Mouse (Mus musculus) ES-CJ7 (cell line): ENCODE measurements around the gene Gadd45g.

Experiments used
- DNase-seq: peaks from one replicate; pipeline ENCODE4 v3.0.0; 2011; ENCODE audit warnings: low read depth, low spot score

Gene Gadd45g

DNA sequence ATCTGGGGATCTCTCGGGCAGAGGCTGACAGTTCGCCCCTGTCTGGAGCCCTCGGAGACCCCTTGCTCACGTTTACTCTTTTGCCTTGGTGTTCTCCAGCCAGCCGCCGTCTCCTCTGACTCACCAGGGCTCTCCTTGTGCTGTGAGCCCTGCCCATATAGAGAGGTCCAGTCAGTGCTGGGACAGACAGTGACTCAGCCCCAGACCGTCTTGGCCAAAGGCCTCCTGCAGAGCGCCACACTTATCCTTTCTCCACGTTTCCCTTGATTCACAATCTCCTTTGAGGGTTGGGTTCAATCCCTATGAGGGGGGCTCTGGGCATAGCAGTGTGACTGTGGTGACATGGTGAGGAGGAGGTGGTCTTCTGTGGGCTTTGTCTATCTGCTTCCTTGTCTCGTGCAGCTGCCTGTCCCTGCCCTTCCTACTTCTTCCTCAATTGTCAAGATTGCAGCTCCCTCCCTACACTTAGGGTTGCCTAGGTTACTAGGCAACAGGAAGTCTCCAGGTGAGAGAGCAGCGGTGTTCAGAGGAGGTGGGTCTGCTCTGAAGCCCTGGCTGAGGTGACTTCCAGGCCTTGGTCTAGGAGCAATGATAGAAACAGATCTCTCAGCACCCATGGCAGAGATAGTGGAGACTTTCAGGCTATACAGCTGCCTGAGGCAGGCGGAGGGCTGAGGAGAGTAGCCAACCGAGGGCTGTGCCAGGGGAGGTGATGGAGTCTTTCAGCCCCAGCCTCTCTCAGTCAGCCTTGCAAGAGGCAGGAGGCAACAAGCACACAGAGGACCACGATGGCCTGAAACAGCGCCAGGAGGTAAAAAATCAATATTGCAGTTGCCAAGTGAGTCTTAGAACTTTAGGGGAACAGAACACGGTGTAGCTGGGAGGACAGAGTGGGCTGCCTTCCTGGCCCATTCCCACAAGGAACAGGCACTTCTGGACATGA lies 7.1 kb downstream of the Gadd45g start:
- peak; percentile 25 for DNase-seq

DNA sequence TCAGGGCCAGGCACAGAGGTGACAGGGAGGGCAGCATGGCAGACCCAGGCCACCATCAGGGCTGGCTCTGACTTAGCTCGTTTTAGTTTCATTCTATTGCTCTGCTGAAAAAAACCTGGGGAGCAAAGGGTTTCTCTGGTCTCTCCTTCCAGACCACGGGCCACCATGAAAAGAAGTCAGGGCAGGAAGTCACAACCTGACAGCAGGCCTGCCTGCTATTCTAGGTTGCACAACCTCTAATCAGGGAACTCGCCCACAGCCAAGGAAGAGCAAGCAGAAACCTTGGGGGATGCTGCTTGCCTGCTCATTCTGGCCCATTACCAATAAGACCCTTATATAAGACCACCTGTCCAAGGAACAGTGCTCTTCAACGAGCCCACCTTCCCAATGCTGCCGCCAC lies 9.1 kb downstream of the Gadd45g start:
- no peak for DNase-seq

DNA sequence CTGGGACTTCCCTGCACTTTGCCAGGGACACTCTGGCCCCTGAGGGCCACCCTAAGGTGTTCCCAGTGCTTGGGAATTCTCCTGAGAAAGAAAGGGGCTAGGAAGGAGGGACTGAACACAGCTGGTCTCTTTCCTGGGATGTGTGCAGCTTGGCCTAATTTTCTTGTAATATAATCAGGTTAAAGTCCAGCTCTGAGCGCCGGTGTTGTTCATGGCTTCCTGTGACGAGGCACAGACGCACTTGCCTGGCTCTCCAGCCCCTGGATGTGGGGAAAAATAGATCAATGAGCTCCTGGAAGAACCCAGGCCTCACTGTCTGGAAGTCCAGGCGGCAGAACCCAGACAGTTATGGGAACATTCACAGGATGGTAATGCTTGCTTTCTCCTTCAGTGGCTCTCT lies 10.7 kb downstream of the Gadd45g start:
- no peak for DNase-seq

DNA sequence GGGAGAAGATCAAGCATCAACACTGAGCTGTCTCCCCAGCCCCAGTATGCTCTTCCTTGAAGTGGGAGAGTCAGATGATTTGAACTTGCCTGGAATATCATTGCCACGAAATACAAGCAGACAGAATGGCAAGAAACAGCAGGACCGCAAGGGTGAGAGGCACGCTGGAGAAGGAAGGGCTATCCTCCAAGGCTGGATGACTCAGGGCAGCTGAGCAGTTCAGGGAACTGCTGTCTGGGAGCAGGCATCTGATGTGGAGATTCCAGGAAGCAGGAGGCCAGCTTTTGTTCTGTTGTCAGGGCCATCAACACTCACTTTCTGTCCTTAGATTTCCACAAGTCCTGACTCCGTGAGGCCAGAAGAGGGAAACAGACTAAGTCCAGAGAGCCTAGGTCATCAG lies 12.0 kb downstream of the Gadd45g start:
- no peak for DNase-seq

DNA sequence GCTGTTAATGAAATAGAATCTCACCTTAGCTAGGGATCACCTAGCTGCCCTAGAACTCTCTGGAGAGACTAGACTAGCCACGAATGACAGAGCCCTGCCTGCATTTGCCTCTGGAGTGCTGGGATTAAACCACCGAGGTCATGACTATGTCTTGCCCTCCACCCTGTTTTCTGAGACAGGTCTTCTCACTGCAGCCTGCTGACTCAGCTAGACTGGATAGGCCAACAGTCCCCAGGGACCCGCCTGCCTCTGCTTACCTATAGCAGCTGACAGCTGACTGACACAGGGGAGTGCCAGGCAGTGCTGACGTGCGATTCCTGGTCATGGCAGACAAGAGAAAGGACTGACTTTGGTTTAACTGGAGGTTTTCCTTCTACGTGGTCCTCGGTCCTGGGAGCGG lies 12.7 kb downstream of the Gadd45g start:
- no peak for DNase-seq

DNA sequence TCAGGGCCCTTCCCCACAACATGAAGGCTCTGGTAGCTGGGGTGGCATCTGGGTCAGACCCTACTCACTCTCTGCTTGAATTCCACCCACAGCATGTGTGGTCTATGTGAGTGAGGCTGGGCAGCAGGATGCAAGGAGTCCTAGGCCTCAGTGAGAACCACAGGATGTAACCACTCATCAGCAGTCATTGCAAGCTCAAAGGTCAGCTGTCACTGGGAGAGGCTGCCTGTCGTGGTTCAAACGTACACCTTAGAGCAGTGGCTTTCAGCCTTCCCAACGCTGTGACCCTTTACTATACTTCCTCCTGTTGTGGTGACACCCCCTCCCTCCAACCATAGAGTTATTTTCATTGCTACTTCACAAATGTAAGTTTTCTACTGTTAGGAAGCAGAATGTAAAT lies 13.3 kb downstream of the Gadd45g start:
- DNase-seq: no peak

DNA sequence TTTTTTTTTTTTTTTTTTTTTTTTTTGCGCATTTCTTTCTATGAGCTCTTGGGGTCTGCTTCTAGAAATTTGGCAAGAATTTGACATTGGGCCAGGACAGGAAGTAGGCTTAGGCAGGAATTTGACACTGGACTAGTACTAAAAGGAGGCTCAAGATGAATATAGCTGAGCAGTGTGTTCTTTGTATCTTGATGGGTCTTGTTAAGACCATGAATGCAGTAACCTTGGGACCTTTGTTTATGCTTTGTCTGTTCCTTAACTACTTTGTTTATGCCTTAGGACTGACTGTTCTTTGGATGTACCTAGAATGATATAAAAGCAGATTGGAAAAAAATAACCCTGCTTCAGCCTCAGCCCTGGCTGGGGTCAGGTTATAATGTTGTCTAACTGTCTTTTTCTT lies 16.3 kb downstream of the Gadd45g start:
- DNase-seq: peak; percentile 43

DNA sequence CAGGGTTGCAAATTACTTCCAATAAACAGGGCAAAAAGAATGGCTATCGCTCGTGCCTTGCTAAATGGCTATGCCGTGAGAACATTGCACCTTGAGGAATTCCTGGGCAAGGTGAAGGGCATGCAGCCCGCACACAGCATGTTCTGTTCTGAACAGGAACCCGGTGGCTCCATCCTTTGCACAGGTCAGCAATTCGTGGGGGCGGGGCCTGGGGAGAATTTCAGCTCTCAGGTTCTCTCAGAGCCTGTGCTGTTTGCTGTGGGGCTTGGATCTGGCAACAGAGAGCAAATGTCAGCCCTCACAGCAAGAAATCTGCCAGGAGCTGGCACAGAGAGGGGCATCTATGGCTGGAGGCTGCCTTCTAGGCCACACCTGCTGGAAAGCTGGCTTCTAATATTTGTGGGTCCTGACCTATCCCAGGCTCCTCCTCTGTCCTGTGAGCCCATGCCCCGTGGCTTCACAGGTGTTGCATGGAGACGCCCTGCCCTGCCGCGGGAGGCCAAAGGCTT lies 19.7 kb downstream of the Gadd45g start:
- no peak for DNase-seq

DNA sequence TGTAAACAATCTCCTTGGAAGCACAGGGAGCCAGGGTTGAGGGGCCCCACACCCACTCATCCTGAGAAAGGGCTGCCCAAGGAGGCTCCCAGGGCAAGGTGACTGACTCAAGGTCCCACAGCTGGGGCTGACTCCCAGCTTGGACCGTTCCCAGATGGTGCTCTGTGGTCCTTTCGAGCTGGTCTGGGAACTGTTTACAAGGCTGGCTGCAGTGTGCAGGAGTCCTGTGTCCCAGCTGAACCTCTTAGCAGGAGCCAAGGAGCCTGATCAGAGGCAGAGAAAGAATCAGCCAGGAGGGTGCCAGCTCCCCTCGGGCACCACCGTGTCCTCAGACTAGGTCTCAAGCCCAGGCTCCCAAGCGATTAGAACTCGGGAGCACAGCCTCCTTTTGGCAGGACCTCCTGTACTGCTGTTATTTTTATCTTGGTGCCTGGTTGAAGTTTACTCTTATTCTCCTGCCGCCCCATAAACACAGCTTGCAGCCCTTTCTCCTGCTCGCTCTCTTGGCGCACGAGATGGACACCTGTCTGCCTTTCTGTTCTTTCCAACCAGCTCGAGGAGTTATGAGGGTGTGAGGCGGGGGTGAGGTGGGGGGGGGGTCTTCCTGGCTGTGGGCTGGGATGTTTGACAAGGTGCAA lies 22.1 kb downstream of the Gadd45g start:
- peak; percentile 13 for DNase-seq

DNA sequence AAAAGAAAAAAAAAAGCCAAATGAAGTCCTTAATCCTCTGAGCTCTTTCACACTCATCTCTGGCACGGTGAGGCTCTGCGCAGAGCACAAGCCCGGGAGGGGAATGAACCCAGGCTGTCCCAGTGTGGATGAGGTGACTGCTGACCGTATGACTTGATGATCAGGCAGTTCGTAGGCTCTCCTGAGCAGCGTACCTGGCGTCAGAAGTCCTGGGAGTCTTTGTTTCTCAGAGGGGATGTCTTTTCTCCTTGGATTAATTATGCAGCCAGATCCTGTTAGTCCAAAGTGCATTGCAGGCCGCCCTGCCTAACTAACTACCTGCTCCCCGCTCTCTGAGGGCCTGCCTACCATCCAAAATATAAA lies 22.6 kb downstream of the Gadd45g start:
- DNase-seq: no peak

DNA sequence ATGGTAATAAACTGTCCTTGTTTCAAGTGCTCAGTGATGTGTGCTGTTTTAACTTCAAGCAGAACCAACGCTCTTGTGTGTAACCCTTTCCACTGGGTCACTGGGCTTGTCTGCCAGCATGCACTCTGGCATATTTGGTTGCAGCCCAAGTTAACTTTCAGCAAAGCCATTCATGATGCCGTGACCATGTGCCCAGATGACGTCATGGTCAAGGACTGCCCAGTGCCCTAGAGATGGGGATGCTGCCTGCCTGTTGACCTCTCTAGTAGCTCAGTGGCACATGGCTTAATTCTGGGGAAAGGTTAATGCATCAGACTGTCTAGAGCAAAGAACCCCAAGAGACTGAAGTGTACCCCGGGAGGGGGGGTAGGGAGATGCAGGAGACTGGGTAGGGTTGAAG lies 24.7 kb downstream of the Gadd45g start:
- DNase-seq: no peak

DNA sequence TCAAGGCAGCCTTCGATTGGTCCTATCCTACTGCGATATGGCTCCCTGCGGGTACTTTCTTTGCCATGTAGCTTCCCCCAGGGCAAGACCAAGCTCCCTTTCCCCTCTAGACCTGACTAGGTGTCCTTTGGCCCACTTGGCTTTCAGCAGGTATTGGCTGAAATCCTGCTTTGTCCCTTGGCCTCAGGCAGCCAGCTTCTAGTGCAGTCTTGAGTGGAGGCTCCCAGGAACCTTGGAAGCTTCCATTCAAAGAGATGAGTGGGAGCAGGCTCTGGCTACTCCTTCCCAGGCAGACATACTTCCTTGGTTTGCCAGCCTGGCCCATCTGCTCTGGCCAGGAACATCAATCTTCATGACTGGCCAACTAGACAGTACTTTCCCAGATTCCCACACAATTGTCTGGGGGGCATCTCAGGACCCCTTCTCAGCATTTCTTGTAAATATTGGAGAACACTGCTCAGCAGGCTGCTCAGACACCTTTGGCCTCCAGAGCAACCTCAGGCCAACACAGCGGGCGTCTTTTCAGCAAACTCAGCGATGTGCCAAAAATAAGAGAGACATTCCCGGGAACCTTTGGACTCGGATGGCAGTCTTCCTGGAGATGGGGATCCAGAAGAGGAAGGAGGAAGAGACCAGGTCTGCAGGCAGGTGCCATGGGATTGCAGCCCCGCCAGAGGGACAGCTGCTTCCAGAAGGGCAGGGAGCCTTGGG lies 25.9 kb downstream of the Gadd45g start:
- no peak for DNase-seq

DNA sequence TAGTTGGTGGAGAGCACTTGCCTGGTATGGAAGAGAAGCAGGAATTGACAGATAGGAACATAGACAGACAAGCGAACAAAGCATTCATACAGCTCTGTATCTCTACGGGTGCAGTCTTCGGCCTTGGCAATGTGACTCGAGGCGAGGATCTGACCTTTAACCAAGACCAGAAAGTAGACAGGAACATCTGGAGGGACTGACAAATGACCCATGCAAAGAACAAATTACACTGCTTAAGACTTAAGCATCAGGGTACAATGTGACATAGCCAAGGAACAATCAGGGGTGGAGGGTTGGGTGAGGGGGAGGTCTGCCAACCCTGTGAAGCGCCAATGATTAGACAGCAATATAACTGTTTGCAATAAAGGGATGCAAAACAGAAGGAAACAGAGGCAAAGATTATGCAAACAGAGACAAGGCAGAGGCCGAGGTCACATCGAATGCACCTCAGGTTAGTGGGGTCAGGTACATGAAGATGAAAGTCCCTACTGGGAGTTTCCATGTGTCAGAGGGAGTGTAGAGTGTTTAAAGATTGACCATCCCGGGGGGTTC lies 26.6 kb downstream of the Gadd45g start:
- no peak for DNase-seq

DNA sequence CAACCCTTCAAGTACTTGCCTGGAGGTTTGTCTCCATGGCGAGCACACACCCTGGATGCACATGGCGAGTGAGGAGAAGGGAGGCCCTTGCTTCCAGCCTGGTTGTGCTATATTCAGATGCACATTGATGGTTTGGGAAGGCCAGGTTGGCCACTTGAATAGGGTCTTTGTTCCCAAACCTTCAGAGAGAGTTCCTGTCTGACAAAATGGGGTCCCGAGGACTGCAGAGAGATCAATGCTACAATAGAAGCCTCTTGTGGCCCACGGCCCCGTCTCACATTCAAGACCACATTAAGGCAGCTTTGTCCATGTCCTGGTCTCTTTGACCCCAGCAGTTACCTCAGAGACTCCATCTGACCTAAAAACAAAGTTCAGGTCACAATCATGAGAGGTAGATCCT lies 27.3 kb downstream of the Gadd45g start:
- no peak for DNase-seq

DNA sequence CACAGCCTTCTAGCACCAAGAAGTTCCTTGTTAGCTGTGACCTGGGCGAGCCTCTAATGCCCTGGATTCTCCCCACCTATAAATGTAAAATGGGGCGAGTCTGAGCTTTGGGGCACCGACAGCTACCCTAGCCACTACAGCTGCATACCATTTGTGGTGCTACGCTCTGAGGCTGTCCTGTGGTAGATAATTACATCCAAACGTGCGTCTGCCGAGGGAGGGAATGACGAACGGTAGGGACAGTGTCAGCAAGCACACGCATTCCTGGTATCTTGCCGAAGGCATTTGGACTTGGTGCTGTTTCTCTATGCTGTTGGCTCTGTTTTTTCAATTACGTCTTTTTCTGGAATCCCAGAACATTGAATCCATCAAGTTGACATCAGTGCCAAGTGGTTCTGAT lies 29.7 kb downstream of the Gadd45g start:
- no peak for DNase-seq

DNA sequence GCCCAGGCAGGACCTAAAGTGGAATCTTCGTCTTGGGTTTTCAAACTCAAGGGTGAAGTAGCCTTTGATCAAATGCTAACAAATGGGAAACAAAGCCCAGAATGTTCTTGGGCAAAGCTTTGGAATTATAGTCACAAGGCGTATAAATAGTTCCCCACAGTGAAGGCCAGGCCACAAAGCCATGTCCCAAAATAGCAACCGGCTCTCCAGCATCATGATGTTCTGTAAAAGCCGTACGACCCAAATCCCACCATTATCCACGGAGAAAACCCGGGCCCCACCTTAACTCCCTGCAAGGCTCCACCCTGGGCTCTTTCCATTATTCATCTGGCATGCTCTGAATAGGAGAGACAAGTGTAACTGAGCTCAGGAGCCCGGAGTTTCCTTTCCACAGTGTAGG lies 32.3 kb downstream of the Gadd45g start:
- DNase-seq: no peak

DNA sequence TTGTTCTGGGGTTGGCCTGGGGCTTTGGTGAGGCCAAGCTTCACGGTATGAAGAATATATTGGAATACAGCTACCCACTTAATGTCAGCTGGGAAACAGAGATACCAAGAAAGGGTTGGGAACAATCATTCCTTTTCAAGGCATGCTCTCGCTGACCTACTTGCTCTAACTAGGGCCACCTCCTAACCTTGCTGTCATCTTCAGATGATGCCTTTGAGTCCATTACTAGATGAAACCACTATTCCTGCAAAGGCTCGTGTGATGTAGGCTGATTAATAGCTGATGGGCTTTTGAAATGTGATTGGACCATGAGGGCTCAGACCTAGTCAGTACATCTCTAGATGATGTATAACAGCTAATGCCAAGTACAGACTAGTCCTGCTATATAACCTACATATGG lies 33.1 kb downstream of the Gadd45g start:
- DNase-seq: no peak

DNA sequence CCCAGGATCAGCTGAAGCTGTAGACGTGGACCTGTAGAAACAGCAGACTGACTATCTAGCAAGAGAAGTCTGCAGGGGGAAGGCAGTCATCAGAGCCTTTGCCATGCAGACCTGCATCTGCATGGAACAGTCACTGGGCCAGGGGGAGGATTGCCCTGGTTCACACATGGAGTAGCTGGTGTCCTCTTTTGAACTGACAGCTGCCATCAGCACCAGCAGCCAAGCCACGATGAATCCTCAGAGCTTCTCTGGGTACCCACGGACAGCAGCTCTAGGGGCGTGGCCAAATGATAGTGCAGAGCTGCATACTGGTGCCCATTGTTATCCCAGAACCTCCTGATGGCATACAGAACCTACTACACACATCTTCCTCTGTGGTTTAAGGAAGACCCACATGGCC lies 33.5 kb downstream of the Gadd45g start:
- no peak for DNase-seq

DNA sequence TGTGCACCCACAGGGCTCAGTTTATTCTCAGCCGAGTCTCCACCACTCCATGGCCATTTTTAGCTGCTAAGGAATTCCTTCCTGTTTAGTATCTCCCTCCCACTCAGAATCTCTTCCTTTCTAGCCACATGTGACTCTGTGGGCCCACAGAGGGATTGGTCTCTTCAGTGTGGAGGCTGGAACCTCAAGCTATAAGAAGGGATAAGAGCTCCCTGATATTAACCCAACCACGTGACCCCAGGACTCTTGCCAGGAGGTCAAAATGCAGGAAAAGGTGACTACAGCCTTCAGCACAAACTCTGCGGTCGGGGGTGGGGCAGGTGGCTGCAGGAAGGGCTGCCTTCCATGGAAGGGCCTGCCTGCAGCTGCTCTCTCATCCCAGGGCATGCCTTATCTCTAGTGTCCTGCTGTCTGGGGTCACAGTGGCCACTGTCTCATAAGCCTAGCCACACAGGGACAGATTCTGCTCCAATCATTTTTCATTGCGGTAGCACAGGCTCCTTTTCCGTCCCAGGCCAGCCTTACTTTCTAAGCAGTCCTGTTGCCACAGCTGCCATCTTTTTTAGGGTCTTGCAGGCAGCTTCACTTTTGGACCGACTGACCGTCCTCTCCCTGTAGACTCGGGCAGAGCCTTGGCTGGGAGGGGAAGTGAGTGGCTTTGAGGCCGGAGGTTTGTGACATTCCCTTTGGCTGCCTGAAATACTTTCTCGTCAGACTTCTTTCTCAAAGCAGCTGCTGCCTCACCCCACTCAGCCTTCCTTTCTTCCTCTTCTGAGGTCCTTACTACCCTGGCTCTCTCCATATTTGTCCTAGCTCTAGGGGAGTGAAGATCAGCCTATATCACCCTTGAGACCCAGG lies 35.0 kb downstream of the Gadd45g start:
- no peak for DNase-seq

DNA sequence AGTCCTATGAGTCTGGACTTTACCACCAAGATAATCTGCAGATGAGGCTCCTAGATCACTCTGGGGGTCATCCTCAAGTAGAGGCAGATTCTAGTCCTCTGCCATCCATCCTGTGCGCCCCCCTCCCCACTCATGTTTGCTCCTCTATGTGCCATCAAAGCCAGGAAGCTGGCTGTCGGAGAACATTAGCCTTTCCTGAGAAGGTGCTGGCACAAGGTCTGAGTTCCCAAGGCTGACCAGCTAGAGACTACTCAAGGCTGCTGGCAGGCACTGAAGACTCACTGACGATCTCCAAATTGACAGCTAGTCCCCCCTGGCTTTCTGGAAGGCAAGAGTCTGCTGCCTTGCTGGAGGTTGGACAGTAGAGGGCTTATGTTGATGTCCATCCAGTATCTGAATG lies 35.7 kb downstream of the Gadd45g start:
- no peak for DNase-seq

DNA sequence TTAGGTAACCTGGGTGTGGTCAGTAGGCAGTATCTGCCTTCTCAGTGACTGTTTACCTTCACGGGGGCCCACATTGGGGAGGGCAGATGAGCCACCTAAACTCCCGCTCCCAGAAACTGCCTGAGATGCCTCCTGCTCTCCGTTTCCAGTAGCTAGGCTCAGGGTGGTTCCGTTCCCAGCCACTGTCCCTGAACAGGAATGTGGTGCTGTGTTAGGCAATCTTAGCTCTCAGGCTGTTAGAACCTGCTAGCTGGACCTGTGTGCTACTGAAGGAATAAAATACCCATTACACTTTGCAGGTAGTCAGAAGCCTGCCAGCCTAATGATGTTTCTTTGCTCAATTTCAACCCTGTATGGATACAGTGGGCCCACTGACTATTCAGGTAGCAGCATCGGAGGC lies 37.8 kb downstream of the Gadd45g start:
- no peak for DNase-seq
